Mouse (Mus musculus) olfactory bulb, adult 2 months (tissue): ENCODE measurements around the gene Aldh3b3.
"Not testable (repeated sequence)": the region's sequence is repeated elsewhere in the genome, so short reads cannot be mapped to it uniquely, and the experiment has no call there.

Source experiments
- CTCF ChIP-seq: fragments of 200-500 bp; IDR thresholded peaks from 2 replicates; pipeline ENCODE4 v1.5.1; 2012; ENCODE audit warnings: low read depth, mild to moderate bottlenecking, low read length, moderate library complexity; ENCODE audit not compliant: insufficient read depth
- POLR2A ChIP-seq: fragments of 200-500 bp; IDR thresholded peaks from 2 replicates; pipeline ENCODE4 v1.6.1; 2012; ENCODE audit warnings: mild to moderate bottlenecking, low read depth, low read length, moderate library complexity; ENCODE audit not compliant: insufficient read depth

GRCm38 (mm10) chr19:3957296-3958036, 979 bp upstream of the Aldh3b3 start:
- TF ChIP-seq POLR2A, CTCF: not testable (repeated sequence)
